Mouse (Mus musculus) layer of hippocampus, postnatal 14 days (tissue): Measurements from ENCODE around the gene Pxdn. TPM values are rescaled to one million over a fixed set of nuclear protein-coding genes. Genes with fewer than 3 reads are reported as not detected.

ENCODE experiments used
- DNase-seq, 2 experiments: peaks; one replicate each; pipeline ENCODE4 v3.0.0; 2021 to 2022; ENCODE audit warnings: low spot score in 2 of 2, mixed read lengths in 1 of 2
- long read RNA-seq, 2 experiments: library from polyadenylated mRNA; stranded (forward); transcript quantifications; one replicate each; pipeline ENCODE4 v2.0.0; 2021
- total RNA-seq, 2 experiments: library from RNA; stranded (reverse); gene quantifications; 2 replicates each; pipeline ENCODE4 v1.2.3; 2021

Pxdn gene
- total RNA-seq, result 10 to 100 TPM; 73.9 to 82.6 TPM
- long read RNA-seq, experiment 1, full-length matches to known transcripts, result 2 of 6 reads
- long read RNA-seq, experiment 1, partial matches to known transcripts, result 2 of 6 reads
- long read RNA-seq, experiment 1, other reads (novel, unspliced or antisense), result 2 of 6 reads
- long read RNA-seq, experiment 2, full-length matches to known transcripts, result 3 of 11 reads
- long read RNA-seq, experiment 2, partial matches to known transcripts, result 4 of 11 reads
- long read RNA-seq, experiment 2, other reads (novel, unspliced or antisense), result 4 of 11 reads

GRCm38 (mm10) chr12:29937308-29937707 is at the start of gene Pxdn:
Pxdn (plus strand) TSS chr12:29937608.
- DNase-seq, result no peak

- DNase-seq, result peak in 1 of 2 experiments; percentile 42
Measured at GRCm38 (mm10) chr12:29894669-29895068, 42.7 kb upstream of the Pxdn start.

- no peak for DNase-seq
Measured at GRCm38 (mm10) chr12:29897533-29898085, 39.8 kb upstream of the Pxdn start.

- peak in 1 of 2 experiments; percentile 46 for DNase-seq
Measured at GRCm38 (mm10) chr12:29904101-29904874, 33.1 kb upstream of the Pxdn start.

GRCm38 (mm10) chr12:29907056-29907455 is 30.4 kb upstream of the Pxdn start:
- DNase-seq, result peak in 1 of 2 experiments; percentile 58

GRCm38 (mm10) chr12:29916139-29916538 is 21.3 kb upstream of the Pxdn start:
- no peak for DNase-seq

DNA sequence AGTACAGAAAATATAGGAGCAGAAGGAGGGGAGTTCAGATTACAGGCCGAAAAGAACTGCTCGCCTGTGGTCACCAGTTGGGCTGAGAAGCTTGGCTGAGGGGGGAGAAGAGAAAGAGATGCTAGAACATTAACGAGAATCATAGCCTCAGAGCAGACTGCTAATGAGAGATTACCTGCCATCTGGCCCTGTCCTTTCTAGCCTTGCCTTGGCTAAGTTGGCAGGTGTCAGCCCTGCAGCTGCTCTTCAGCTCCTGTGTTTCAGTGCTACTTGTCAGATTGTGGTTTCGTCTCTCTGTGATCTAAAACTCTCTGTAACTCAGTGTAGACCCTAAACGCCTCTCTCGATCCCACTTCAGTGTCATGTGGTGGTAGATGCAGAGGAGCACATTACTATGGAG is 20.6 kb upstream of the Pxdn start:
- DNase-seq, result no peak

DNA sequence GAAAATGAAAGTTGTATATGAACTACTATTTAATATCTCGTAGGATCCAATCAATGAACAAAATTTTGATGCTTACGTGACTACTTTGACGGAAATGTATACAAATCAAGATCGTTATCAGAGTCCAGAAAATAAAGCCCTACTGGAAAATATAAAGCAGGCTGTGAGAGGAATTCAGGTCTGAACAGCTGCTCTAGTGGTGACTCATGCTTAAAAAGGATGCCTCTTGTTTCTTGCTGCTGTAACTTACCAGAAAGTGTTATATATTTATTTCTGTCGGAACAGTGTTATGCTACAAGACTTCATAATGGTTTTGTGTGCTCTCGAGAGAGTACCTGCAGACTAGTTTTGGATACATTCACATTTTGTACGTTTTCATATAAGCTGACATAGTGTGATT is 17.1 kb upstream of the Pxdn start:
- no peak for DNase-seq

- DNase-seq, result no peak
Measured at GRCm38 (mm10) chr12:29921481-29921880, 15.9 kb upstream of the Pxdn start.

GRCm38 (mm10) chr12:29926896-29927295 is 10.5 kb upstream of the Pxdn start:
- DNase-seq, result peak; percentile 68 to 78

- no peak for DNase-seq
Measured at GRCm38 (mm10) chr12:29930591-29930990, 6.8 kb upstream of the Pxdn start.

DNA sequence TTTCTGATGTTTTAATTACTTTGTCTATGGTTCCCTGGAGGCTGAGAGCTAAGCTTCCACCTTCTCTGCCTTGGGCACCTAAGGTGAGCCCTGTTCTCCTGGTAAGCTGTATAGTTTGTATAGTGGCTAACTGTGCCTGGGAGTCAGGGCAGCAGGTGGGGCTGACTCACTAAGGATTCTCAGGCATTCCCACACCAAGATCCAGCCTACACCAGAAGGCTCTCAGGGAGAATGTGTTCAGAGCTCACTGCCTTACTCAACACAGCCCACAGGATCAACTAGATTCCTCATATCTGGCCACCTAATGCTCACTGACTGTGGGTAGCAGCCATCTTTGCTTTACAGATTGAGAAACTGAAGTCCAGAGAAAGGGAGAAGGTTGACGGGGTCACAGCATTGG is 4.5 kb upstream of the Pxdn start:
- no peak for DNase-seq

- DNase-seq, result no peak
Measured at GRCm38 (mm10) chr12:29933501-29933900, 3.9 kb upstream of the Pxdn start.

GRCm38 (mm10) chr12:29934120-29934581 is 3.3 kb upstream of the Pxdn start:
- DNase-seq, result peak in 1 of 2 experiments; percentile 52

- peak; percentile 64 to 72 for DNase-seq
Measured at GRCm38 (mm10) chr12:29937851-29938375, 505 bp downstream of the Pxdn start.

DNA sequence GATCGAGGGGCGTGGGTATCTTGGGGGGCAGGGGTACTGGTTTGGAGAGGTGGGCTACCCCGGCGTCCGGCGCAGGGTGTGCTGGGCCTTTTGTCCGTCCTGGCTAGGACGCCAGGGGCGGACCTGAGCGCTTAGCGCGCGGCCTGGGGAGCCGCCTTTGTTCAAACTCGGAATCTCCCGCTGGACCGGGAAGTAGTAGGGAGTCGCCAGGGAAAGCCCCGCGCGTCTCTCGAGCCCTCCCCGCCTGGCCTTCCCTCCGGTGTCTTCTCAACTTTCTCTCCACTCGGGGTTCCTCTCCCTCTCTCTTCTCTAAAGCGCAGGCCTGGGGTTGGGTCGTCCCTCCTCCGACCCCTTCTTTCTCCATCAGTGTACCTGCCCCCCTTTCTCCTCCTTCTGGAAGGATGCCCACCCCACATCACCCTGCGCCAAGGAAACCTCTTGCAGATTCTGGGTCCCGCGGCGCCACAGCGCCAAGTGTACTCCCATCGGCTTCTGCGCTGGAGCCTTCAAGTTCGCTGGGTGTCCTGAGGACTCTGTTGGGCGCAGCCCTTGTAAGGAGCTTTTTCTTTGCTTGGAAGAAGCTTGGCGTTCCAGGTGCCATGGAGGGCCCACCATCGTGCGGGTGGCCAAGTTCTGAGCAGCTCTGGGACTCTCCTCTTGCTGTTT is 1.1 kb downstream of the Pxdn start:
- peak; percentile 58 for DNase-seq

DNA sequence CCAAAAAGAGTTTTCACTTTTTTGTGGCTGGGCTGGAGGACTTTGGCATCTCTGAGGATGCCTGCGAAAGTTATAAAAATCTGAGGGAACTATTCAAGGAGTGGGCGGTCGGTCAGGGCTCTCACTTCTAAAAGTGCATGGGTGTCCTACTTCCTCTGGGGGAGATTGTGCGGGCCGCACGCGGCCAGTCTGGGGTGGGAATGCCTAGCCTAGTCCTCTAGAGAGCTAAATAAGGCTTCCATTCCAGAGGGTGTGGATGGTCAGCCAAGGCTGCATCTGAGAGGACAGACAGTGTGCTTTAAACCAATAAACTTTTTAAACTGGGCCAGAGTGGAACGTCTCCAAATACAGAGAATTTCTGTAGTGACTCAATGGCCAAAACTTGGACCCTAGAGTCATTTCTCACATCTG is 1.9 kb downstream of the Pxdn start:
- no peak for DNase-seq

GRCm38 (mm10) chr12:29942435-29942834 is 5.0 kb downstream of the Pxdn start:
- no peak for DNase-seq

DNA sequence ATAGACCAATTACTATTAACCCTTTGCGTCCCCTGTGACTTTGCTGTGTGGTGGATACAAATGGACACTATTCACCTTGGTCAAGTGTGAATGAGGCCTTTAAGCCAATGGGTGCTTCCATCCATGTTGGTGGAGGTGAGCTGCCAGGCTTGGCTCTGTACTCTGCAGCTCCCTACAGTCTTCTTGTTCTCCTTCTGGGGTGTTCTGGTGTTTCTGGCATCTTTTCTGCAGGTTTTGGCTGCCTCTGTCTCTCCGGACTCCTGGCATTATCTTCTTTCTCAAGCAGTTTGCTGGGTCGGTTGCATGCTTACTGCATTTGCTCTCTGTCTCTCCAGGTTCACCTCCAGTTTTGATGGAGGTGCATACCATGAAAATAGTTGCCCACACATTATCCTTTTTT is 7.2 kb downstream of the Pxdn start:
- no peak for DNase-seq

GRCm38 (mm10) chr12:29945182-29945743 is 7.9 kb downstream of the Pxdn start:
- DNase-seq, result no peak

- DNase-seq, result no peak
Measured at GRCm38 (mm10) chr12:29951043-29951442, 13.6 kb downstream of the Pxdn start.
